In the genomic region with DNA sequence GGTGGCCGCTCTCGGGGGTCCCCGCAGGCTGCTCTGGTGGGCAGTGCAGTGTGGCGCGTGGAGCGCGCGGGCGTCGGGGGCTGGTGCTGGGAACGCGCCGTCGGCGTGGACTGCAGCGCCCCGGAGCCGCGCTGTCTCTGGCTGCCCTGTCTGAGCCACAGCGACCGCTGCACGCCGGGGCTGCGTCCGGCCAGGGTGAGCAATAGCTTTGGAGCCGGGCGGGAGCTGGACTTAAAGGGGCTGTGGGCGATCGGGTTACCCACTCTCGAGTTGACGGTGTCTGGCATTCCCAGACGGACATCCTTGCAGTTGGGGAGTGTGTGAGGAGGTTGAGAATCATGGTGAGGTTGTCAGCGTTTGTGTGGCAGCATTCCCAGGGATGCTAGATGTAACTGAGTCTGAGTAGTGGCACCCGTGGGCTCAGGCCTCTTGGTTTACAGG, we compare ENCODE assay signal across 10 mouse cellular contexts. TPM values are rescaled to one million over a fixed set of nuclear protein-coding genes. Genes with fewer than 3 reads are reported as not detected.
DNase-seq lines count a peak whose midpoint lies in the region; ATAC-seq and TF ChIP-seq lines count a peak whose summit lies in the region.
"Had no signal": no experiment of that assay in that cellular context is flagged by ENCODE, and none has a peak within 500 bp of the region (broad histone marks: within the 10 kb centered on the region; RNA-seq: fewer than 3 reads in every experiment).

No protein-coding gene starts in this region.

- no peaks in the 10 kb centered on the region for H3K9me3 ChIP-seq in forebrain, embryonic 12.5 days
- H3K9me3 ChIP-seq in limb, embryonic 11.5 days (ENCODE audit: control insufficient read depth, low read length) = no peaks in the 10 kb centered on the region

- H3ac ChIP-seq in C2C12 (ENCODE audit: control insufficient read depth, insufficient read length, low read depth) (peak overlapping the region; percentile 83), myocyte (ENCODE audit: control insufficient read depth, insufficient read length) (peak overlapping the region; percentile 58)

- WGBS in forebrain, embryonic 12.5 days = 3% methylated on average over 34 of the region's 34 CpGs
- WGBS in limb, embryonic 11.5 days = 3% methylated on average over 34 of the region's 34 CpGs

- peak overlapping the region; percentile 50 for H3K4me2 ChIP-seq in forebrain, embryonic 12.5 days
- peak overlapping the region; percentile 81 for H3K4me2 ChIP-seq in limb, embryonic 11.5 days (ENCODE audit: low read depth, severe bottlenecking)
- H3K4me2 ChIP-seq in myocyte (ENCODE audit: low read depth) = peak overlapping the region; percentile 75

- H3K36me3 ChIP-seq in C2C12 (ENCODE audit: control insufficient read depth, insufficient read depth) (peaks cover 32% of the 10 kb centered on the region), myocyte (ENCODE audit: control insufficient read depth, insufficient read depth) (no peaks in the 10 kb centered on the region)
- H3K36me3 ChIP-seq in forebrain, embryonic 12.5 days (replicated peaks) = no peaks in the 10 kb centered on the region
- H3K36me3 ChIP-seq in limb, embryonic 11.5 days (ENCODE audit: control insufficient read depth, insufficient read depth, low read length) = peaks cover 11% of the 10 kb centered on the region; the same call in 1 of the 2 replicates

- H3K4me3 ChIP-seq in C2C12 (ENCODE audit: insufficient read depth, poor library complexity, severe bottlenecking) (peak overlapping the region; percentile 44), myocyte (peak overlapping the region; percentile 29)
- H3K4me3 ChIP-seq in forebrain, embryonic 12.5 days (replicated peaks) = peak overlapping the region; percentile 42
- peak overlapping the region; percentile 48 for H3K4me3 ChIP-seq in limb, embryonic 11.5 days (ENCODE audit: low read depth, low read length)

- no peak for TF ChIP-seq POLR2A in myocyte (IDR thresholded peaks at IDR 0.05; ENCODE audit: insufficient read length, low read depth)

- H3K79me3 ChIP-seq in C2C12 (ENCODE audit: low read depth) = peaks cover 26% of the 10 kb centered on the region

- ATAC-seq in frontal cortex, adult (ENCODE audit: low TSS enrichment) = 0 out of 2 replicates have a peak, but pooled peaks have one; percentile 17
- ATAC-seq in forebrain, embryonic 12.5 days (ENCODE audit: low FRiP score) = no peak
- peak; percentile 49; the same call in 1 of the 2 replicates for ATAC-seq in limb, embryonic 11.5 days (ENCODE audit: insufficient number of reproducible peaks, low FRiP score, low TSS enrichment, low read depth)

- peak overlapping the region; percentile 40; the same call in 1 of the 2 replicates for H3K9ac ChIP-seq in forebrain, embryonic 12.5 days
- peak overlapping the region; percentile 68 for H3K9ac ChIP-seq in limb, embryonic 11.5 days (ENCODE audit: low read length)

- H3K27me3 ChIP-seq in C2C12 (ENCODE audit: control insufficient read depth, insufficient read depth, insufficient read length) (no peaks in the 10 kb centered on the region), myocyte (ENCODE audit: control insufficient read depth, insufficient read depth, insufficient read length) (no peaks in the 10 kb centered on the region)
- peaks cover 65% of the 10 kb centered on the region for H3K27me3 ChIP-seq in forebrain, embryonic 12.5 days
- H3K27me3 ChIP-seq in limb, embryonic 11.5 days (ENCODE audit: control insufficient read depth, insufficient read depth, low read length) = peaks cover 7% of the 10 kb centered on the region; the same call in 1 of the 2 replicates
- H3K27me3 ChIP-seq: CH12.LX had no signal

- DNase-seq in frontal cortex, postnatal 25 days (ENCODE audit: low spot score in 2 of 2) = no peak
- DNase-seq in limb, embryonic 11.5 days (ENCODE audit: low spot score) = peak; percentile 62
- DNase-seq in urinary bladder, adult 2 months (ENCODE audit: low spot score) = no peak
- DNase-seq in layer of hippocampus, adult 8-10 months (ENCODE audit: low spot score in 2 of 2) = no peak

- TF ChIP-seq CTCF in C2C12 (IDR thresholded peaks at IDR 0.05; ENCODE audit: control insufficient read depth, insufficient read depth, insufficient read length) = no peak

- H3K79me2 ChIP-seq in C2C12 (ENCODE audit: control insufficient read depth, insufficient read depth) (peaks cover 90% of the 10 kb centered on the region), myocyte (ENCODE audit: control insufficient read depth, insufficient read depth) (peaks cover 62% of the 10 kb centered on the region)

- H3K27ac ChIP-seq in forebrain, embryonic 12.5 days = peak overlapping the region; percentile 26; the same call in 1 of the 2 replicates
- peak overlapping the region; percentile 47; the same call in 1 of the 2 replicates for H3K27ac ChIP-seq in limb, embryonic 11.5 days (replicated peaks; ENCODE audit: low read depth, low read length)

- H3K4me1 ChIP-seq in forebrain, embryonic 12.5 days = peaks cover 33% of the 10 kb centered on the region
- H3K4me1 ChIP-seq in limb, embryonic 11.5 days (ENCODE audit: control insufficient read depth, insufficient read depth, low read length) = peaks cover 58% of the 10 kb centered on the region

TF ChIP-seq in C2C12, 6 proteins besides CTCF, POLR2A, EP300 and RAD21:
- TF ChIP-seq FOSL1 (IDR thresholded peaks at IDR 0.05; ENCODE audit: insufficient read depth, low read length, poor library complexity, severe bottlenecking) (no peak), MYOD1 (IDR thresholded peaks at IDR 0.05; ENCODE audit: control insufficient read depth, insufficient read length, low read depth) (no peak), CEBPB (IDR thresholded peaks at IDR 0.05; ENCODE audit: low read depth) (no peak), USF1 (IDR thresholded peaks at IDR 0.05; ENCODE audit: low read depth) (no peak), MAX (IDR thresholded peaks at IDR 0.05) (no peak), MYOG (IDR thresholded peaks at IDR 0.05; ENCODE audit: control insufficient read depth, extremely low read depth, insufficient read length) (no peak)
TF ChIP-seq in C2C12: peak in this region for 0.

TF ChIP-seq in myocyte, 11 proteins besides CTCF, POLR2A, EP300 and RAD21:
- TF ChIP-seq MYOG (IDR thresholded peaks at IDR 0.05; ENCODE audit: control insufficient read depth in 1 of 3, insufficient read depth in 1 of 3, insufficient read length in 2 of 3, low read depth in 2 of 3) = peak in 2 of 3 experiments; percentile 28 to 41
- TF ChIP-seq MYOD1 (IDR thresholded peaks at IDR 0.05; ENCODE audit: control insufficient read depth in 1 of 3, insufficient read length in 2 of 3, low read depth in 2 of 3) = peak in 1 of 3 experiments; percentile 26
- no peak for TF ChIP-seq CEBPB (IDR thresholded peaks at IDR 0.05; ENCODE audit: insufficient read depth, poor library complexity, severe bottlenecking)

RNA-seq across cellular contexts. Expression of a gene that starts 25.1 kb away (rescaled TPM):
- polyA plus RNA-seq in C2C12 (2012; fragmentation: generic; extraction: Trizol) = 23.9 TPM
- 4.2 and 5.1 TPM in 2 replicates for polyA plus RNA-seq in forebrain, embryonic 12.5 days (2016; fragmentation: Nextera tagmentation; extraction: Ambion mirVana)
- polyA plus RNA-seq in limb, embryonic 11.5 days (2014; fragmentation: Nextera tagmentation; extraction: Ambion mirVana) = 3.8 and 4.2 TPM in 2 replicates
- polyA plus RNA-seq in myocyte (2012; fragmentation: generic; extraction: Trizol) = 41.9 TPM
- 26.0 and 33.0 TPM in 2 replicates for polyA plus RNA-seq in urinary bladder, adult 2 months (2012; rRNA removed)
- total RNA-seq in layer of hippocampus, adult 8-10 months (2022) = 10 to 100 TPM; 75.7 to 83.2 (median 78.4) TPM

RNA-seq across cellular contexts. Expression of a gene that starts 59.7 kb away (rescaled TPM):
- polyA plus RNA-seq in C2C12 (2012; fragmentation: generic; extraction: Trizol) (0.34 TPM), myocyte (2012; fragmentation: generic; extraction: Trizol) (1.0 TPM)
- polyA plus RNA-seq in forebrain, embryonic 12.5 days (2016; fragmentation: Nextera tagmentation; extraction: Ambion mirVana) = 0.50 and 0.79 TPM in 2 replicates
- polyA plus RNA-seq in limb, embryonic 11.5 days (2014; fragmentation: Nextera tagmentation; extraction: Ambion mirVana) = 0.13 TPM in 1 of 2 replicates, not detected in the other
- polyA plus RNA-seq in urinary bladder, adult 2 months (2012; rRNA removed) = not detected in 2 replicates
- total RNA-seq in layer of hippocampus, adult 8-10 months (2022) = under 1 TPM in 1 of 4 experiments, not detected in 3; 0.29 TPM
- total RNA-seq: left cerebral cortex, postnatal 25 days had no signal
